Mouse (Mus musculus): ENCODE data around the gene Npm1.
A peak's percentile ranks its signal among the peaks of the same experiment; 100 is the strongest.

Gene Npm1

GRCm38 (mm10) chr11:33162998-33163506 is at the start of gene Npm1:
Gene Npm1 (minus strand): TSS chr11:33163206.
- peak; percentile 91 for DNase-seq (ENCODE audit: extremely low read depth, low read depth)

DNA sequence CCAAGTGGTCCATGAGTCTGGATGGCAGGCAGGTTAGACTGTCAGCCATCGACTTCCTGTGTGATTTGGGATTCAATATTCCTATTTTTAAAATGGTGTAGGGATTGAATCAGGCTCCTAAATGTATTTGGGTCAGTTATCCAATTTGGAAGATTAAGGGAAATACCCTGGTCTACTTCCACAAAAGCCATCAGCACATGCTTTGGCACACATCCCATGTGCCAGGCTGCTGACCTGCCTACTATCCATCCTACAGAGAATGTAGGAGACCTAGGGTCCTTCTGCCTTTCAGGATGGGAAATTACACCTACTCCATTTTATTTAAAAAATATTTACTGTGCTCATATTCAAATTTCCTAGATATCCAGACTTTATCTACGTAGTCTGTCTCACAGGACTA is 44.4 kb upstream of the Npm1 start:
- no peak for DNase-seq (ENCODE audit: extremely low read depth, low read depth)

DNA sequence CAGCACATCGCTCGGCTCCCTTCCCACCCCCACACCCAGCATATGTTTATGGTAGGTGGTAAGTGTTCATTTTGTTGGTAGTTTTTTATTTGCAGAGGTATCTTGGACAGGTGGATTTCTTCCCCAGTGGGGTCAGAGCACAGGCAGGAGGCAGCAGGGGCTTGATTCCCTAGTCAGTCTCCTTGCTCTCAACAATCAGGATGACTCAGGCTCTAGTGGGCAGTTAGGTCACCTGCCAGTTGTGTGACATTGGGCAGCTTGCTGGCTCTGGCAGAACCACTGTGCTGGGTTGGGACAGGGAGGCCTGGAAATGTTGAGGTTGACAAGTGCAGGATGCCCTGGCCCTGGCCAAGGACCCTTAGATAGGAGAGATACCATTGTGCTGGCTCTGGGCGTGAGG is 42.0 kb upstream of the Npm1 start:
- no peak for DNase-seq (ENCODE audit: extremely low read depth, low read depth)

- DNase-seq (ENCODE audit: extremely low read depth, low read depth): no peak
Measured at GRCm38 (mm10) chr11:33204329-33204705, 41.3 kb upstream of the Npm1 start.

DNA sequence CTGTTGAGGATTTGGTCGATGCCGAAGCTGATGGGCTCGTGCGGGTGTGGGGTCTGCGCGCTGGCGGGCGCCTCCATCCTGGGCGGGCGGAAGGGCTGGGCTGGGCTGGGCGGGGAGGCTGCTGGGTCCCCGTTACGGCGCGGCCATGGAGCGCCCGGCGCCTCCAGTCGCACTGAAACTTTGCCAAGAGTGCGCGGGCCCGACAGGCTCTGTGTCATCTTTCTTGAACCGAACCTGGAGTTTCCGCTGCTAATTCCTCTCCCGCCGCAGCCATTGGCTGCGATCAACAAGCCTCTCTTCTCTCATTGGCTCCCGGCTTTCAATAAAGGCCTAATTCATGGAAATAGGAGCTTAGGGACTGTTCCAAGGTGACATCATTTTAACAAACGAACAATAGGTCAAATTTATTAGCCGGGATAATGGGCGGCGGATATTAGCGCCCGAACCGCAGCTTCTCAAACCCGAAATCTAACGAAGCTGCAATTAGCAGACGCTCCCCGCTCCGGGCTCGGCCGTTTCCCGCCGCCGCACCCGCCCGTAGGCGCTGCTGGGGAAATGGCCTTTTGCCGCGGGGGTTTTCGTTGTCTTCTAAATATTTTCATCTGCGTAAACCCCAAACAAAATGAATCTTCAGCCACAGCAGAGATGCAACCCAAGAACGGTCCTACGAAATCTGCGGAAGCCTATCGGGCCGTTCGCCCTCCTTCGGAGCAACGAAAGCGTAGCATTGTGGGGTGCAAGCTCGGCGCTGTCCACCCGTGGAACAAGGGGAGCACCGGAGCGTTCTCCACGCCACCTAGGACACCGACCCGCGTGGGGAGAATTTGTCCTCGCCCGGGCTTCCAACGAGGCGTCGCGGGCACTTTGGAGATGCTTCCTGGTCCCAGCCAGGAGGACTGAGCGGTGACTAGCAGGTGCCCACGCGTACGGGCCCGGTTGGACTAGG is 40.6 kb upstream of the Npm1 start, which contains the start of gene Tlx3:
Gene Tlx3 (minus strand): TSS at position 207 of the 946 bp plus-strand sequence.
- no peak for DNase-seq (ENCODE audit: extremely low read depth, low read depth)

DNA sequence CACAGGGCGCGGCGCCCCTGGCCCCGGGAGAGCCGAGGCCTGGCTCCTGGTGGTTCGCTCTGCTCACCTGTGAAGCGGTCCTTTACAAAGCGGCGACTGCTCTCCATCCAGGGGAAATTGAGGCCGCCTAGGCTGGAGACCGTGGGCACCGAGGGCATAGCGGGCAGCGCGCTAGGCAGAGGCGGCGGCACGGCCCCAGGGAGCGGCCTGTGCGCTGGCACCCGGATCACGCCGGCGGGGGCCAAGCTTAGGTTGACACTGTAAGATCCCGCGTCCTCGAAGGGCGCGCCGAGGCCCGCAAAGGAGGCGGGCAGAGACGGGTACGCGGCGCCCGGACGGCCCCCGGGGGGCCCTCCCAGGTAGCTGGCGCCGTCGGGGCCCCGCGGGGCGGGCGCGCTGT is 40.0 kb upstream of the Npm1 start:
- no peak for DNase-seq (ENCODE audit: extremely low read depth, low read depth)

GRCm38 (mm10) chr11:33202296-33202695 is 39.3 kb upstream of the Npm1 start:
- DNase-seq (ENCODE audit: extremely low read depth, low read depth): no peak

GRCm38 (mm10) chr11:33201626-33202010 is 38.6 kb upstream of the Npm1 start:
- DNase-seq (ENCODE audit: extremely low read depth, low read depth): no peak

DNA sequence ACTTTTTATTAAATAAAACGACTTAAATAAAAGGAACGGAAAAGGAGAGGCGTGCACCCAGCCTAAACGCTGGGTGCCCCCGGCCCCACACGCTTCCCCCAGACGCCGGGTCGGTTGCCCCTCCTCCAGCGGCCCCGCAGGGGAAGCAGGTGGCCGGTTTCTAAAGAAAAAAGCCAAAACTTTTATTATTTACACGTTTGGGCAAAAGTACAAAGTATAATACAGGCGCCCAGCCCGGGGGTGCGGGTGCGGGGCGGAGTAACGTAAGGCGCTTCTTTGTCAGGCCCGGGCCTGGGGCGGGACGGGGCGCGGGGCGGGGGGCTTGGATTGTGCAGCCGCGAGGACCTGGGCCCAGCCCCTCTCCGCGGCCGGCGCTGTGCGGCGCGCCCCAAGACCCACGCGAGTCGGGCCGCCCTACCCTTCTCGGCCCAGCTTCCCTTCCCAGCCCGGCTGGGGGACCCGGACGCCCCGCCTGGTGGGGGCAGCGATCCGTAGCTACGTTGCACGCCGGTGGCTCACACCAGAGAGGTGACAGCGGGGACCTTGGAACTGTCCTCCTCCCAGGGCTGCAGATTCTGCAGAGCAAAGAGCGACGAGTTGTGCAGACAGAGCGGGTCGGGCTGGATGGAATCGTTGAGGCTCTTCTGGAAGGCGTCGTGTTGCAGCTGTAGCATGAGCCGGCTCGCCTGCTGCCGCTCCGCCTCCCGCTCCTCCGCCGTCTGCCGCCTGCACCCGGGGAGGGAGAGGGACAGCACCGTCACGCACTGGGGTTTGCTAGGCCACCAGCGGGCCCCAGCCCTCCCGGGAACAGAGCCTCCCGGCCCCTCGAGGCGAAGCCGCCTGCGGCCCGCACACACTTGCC is 38.0 kb upstream of the Npm1 start:
- no peak for DNase-seq (ENCODE audit: extremely low read depth, low read depth)

DNA sequence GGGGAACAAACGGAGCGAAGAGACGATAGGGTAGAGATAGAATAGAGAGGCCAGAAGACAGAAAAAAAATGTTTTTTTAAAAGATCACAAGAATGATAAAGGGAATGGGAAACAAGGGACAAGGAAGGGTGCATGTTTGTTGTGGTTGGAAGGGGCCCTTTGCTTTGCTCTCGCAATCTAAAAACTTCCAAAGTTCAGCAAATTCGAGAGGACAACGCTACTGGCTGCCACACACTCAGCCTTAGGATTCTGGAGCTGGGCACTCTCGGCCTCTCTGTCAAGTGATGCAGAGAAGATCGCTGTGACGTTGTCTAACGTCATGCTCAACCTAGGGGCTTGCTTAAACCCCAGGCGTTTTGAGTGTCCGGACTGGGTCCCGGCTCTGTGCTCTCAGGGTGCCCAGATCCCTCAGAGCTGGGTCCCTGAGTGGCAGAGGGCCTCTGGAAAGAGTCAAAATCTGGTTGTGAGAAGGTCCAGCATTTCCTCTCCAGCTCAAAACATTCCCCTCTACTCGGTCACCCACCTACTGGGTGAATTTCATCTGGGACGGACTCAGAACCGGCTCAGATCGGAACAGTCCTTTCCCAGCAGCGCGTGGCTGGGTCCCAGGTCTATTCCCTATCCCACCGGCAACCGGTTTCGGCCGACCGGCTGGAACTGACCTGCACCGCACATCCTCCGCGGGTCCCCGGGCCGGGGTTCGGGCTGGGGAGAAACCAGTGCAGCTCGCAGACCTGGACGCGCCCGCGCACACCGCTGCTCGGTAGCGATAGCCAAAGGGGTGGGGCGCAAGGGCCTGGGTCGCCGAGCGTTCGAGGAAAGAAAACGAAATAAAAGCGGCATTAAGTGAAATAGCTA is 37.1 kb upstream of the Npm1 start:
- no peak for DNase-seq (ENCODE audit: extremely low read depth, low read depth)

GRCm38 (mm10) chr11:33199117-33199514 is 36.1 kb upstream of the Npm1 start:
- no peak for DNase-seq (ENCODE audit: extremely low read depth, low read depth)

DNA sequence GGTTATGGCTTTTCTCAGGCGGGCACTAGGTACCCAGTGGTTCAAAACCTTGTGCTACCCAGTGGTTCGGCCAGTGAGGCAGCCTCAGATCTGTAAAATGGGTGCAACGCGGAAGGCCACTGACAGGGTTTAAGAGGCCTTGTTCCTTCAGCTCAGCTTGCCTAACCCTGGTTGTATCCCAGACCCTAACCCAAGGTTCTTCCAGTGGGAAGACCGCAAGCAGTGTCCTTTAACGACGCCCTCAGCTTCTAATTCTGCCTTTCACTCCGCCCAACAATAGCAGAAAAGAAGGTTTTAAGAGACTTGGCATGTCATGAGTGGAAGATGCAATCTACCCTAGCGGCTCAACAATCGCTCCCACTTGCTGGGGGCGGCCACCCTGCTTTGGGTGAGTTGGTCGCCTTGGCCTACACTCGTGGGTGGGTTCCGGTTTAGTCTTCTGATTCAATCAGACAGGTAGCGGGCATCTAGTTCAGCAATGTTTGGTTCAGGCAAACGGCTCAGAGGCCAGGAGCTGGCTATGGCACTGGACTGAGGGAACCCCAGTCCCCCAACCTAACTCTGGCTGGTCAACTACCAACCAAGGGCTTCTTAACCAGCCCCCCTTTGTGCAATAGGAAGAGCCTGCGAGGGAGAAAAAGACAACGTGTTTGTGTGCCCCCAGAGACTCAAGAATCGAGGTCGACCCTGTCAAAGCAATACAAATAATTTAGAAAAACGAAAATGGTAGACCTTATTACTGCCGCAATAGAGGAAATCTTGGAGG is 35.5 kb upstream of the Npm1 start:
- no peak for DNase-seq (ENCODE audit: extremely low read depth, low read depth)

GRCm38 (mm10) chr11:33197673-33198072 is 34.7 kb upstream of the Npm1 start:
- DNase-seq (ENCODE audit: extremely low read depth, low read depth): no peak

GRCm38 (mm10) chr11:33197133-33197514 is 34.1 kb upstream of the Npm1 start:
- no peak for DNase-seq (ENCODE audit: extremely low read depth, low read depth)

GRCm38 (mm10) chr11:33196447-33197132 is 33.6 kb upstream of the Npm1 start:
- DNase-seq (ENCODE audit: extremely low read depth, low read depth): no peak

DNA sequence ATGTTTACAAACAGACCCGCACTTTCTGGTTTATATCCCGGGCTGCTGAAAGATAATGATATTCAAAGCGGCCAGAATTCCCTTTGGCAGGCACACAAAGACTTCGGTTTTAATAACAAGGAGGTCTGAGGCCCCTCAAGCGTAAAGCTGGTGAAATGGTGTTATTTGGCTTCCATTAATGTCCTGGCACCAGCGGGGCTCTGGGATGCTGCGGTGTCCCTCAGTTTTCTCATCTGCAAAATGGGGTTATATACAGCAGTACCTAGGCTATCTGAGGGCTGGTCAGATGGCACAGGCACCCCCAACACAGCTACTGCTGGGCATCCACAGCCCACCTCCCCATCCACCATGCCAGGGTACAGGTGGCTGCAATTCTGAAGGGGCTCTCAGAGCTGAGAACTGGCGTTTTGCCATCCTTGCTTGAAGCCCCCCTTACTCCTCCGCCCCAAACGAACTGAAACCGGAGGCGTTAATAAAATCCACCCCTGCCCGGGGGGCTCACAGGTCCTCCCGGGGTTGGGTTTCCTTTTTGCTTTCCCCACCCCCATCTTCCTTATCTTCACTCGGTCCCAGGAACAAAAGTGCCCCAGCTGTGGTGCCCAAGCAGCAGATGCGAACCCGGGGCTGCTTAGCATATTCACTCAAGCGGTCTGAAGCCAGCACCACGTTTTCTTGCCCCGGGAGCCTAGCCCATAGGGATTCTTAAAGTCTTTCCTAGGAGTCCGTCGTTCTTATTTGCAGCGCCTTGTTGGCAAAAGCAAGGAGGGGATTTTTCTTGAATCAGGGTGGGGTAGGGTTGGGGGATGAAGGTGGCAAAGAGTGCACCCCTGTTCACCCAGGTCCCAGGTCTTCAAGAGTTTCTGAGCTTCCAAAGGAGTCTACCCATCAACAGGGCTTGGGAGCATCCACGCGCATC is 32.8 kb upstream of the Npm1 start:
- no peak for DNase-seq (ENCODE audit: extremely low read depth, low read depth)

GRCm38 (mm10) chr11:33195061-33195460 is 32.1 kb upstream of the Npm1 start:
- DNase-seq (ENCODE audit: extremely low read depth, low read depth): no peak

- no peak for DNase-seq (ENCODE audit: extremely low read depth, low read depth)
Measured at GRCm38 (mm10) chr11:33193695-33194094, 30.7 kb upstream of the Npm1 start.

GRCm38 (mm10) chr11:33181804-33182203 is 18.8 kb upstream of the Npm1 start:
- no peak for DNase-seq (ENCODE audit: extremely low read depth, low read depth)

Data from MEL-GATA-1-ER (cell line).